Mouse (Mus musculus): Measurements from ENCODE around the gene Mthfd1l. TPM values are rescaled to one million over a fixed set of nuclear protein-coding genes. Genes with fewer than 3 reads are reported as not detected.

Gene Mthfd1l
- polyA plus RNA-seq, 1 experiment, result 12.5 TPM

DNA sequence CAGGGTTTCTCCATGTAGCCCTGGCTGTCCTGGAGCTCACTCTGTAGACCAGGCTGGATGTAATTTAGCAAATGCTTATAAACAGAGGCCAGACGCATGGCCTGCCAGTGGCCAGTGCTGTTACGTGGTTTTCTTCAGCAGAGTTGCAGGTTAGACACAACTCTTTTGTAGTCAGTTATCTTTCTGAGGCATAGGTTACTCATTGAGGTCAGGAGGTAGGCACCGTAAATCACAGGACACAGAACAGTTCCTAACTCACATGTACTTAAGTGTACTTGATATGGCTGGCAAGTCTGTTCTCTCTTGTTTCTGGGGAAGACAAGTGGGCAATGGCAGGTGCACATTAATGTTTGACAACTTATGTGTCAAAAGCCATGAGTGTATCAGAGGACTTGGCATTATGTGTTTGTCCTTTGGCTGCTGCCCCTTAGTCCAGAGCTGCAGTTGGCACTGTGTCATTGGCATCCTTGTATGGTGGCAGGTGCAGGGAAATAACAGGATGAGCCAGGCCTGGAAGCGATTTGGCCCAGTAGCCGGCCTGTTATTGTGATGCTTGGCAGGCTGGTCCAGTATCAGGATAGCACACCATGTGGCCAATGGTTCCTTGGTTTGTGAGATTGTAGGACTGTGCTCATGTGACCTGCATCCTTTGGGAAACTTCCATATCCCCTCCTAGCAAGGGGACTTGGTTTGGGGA, 6.0 kb downstream of the Mthfd1l start:
- 8% methylated on average over 5 of the region's 5 CpGs for WGBS
- peaks cover 29% of the 10 kb centered on the region for H3K4me1 ChIP-seq (ENCODE audit: control insufficient read depth, insufficient read depth, low read length)
- H3K27ac ChIP-seq (ENCODE audit: insufficient read depth, low read length), result peak overlapping the region; percentile 62; the same call in 1 of the 2 replicates

DNA sequence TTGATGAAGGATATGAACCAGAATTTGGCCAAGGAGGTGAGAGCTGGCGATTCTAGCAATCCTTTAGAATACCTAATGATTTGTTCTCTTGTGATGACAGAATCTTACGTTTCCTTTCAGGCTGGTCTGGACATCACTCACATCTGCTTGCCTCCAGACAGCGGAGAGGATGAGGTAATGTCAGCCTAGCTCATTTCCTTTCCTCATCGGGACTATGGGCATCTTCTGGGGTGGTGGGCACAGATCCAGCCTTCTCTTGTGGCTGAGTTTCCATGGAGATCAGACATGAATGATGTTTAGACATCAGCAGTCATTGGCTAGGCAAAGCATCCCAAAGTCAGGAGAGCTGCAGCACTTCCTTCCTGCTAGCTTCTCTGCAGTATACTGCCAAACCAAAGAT, 7.3 kb downstream of the Mthfd1l start:
- 63% methylated on average over 4 of the region's 4 CpGs for WGBS
- Histone ChIP-seq H3K4me1 (ENCODE audit: control insufficient read depth, insufficient read depth, low read length) (peaks cover 24% of the 10 kb centered on the region), H3K27ac (ENCODE audit: insufficient read depth, low read length) (0 out of 2 replicates have a peak overlapping the region, but pooled peaks have one; percentile 16), H3K27me3 (ENCODE audit: control insufficient read depth, insufficient read depth, low read length) (no peaks in the 10 kb centered on the region), H3K4me3 (replicated peaks; ENCODE audit: insufficient read depth, low read depth, low read length) (no peak overlapping the region)
- peak in 1 of 2 experiments; percentile 26 for DNase-seq
- TF ChIP-seq POLR2A (IDR thresholded peaks at IDR 0.05; ENCODE audit: borderline replicate concordance, insufficient read depth, low read length) (no peak), CTCF (IDR thresholded peaks at IDR 0.05; ENCODE audit: borderline replicate concordance, insufficient read depth, low read depth, low read length) (no peak)

More for the DNA sequence above, 6.0 kb downstream of the Mthfd1l start:
- no peak for TF ChIP-seq POLR2A (IDR thresholded peaks at IDR 0.05; ENCODE audit: borderline replicate concordance, insufficient read depth, low read length)
- no peak for TF ChIP-seq CTCF (IDR thresholded peaks at IDR 0.05; ENCODE audit: borderline replicate concordance, insufficient read depth, low read depth, low read length)
- no peak overlapping the region for H3K4me3 ChIP-seq (replicated peaks; ENCODE audit: insufficient read depth, low read depth, low read length)
- H3K27me3 ChIP-seq (ENCODE audit: control insufficient read depth, insufficient read depth, low read length), result no peaks in the 10 kb centered on the region
- peak; percentile 93 to 99 for DNase-seq

DNA sequence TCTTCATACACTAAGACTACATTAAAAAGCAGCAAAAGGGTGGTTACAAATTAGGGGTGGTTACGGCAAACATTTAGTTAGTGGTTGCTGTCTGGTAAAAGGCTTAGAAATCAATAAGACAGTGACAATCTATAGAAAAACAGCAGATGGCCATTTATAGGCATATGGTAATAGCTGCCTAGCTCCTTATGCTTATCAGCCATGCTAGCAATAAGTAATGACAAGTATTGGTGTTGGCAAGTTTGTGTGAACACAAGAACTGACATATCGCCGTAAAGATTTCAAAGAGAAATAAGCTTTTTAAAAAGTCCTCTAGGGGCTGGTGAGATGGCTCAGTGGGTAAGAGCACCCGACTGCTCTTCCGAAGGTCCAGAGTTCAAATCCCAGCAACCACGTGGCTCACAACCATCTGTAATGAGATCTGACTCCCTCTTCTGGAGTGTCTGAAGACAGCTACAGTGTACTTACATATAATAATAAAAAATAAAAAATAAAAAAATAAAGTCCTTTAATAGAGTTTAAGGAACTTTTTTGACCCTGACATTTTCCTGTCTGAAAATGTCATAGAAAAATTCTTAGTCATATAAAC, 17.5 kb downstream of the Mthfd1l start:
- 94% methylated on average over 6 of the region's 6 CpGs for WGBS
- no peak for DNase-seq
- H3K4me3 ChIP-seq (replicated peaks; ENCODE audit: insufficient read depth, low read depth, low read length), result no peak overlapping the region

DNA sequence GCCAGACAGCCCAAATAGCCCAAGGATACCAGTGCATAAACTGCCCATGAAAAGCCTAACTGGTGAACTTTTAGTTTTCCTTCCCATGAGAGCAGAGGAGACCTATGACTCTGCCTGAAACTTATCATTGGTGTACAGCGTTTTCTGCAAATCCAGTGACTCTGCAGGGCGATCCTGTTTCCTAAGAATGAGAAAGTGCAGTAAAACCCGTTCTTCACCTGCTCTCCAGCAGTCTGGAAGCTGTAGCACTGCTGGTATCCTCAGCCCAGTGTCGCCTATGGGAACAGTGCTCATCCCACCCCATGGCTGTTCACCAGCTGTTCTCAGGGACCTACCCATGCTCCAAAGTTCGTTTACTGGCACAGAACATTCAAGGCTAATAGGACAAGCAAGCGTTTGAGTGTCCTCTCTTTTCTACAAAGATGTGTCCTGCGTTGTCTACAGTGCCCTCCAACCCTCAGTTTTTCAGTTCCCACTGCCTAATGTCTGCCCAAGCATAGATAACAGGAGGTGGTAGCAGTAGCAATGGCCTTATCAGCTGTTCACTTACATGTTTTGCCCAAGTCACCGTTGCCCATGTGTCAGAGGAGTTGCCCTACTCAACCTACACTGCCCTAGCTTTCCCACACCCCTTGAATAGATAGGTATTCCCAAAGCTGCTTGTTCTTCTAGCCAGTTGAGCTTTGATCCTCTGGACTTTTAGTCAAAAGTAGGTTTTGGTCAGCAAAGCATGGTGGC, 20.6 kb downstream of the Mthfd1l start:
- H3K4me1 ChIP-seq (ENCODE audit: control insufficient read depth, insufficient read depth, low read length), result no peaks in the 10 kb centered on the region
- 80% methylated on average over 8 of the region's 8 CpGs for WGBS
- no peak overlapping the region for H3K4me3 ChIP-seq (replicated peaks; ENCODE audit: insufficient read depth, low read depth, low read length)
- H3K27me3 ChIP-seq (ENCODE audit: control insufficient read depth, insufficient read depth, low read length), result no peaks in the 10 kb centered on the region
- no peak for DNase-seq
- H3K27ac ChIP-seq (ENCODE audit: insufficient read depth, low read length), result no peak overlapping the region
- TF ChIP-seq POLR2A (IDR thresholded peaks at IDR 0.05; ENCODE audit: borderline replicate concordance, insufficient read depth, low read length) (no peak), CTCF (IDR thresholded peaks at IDR 0.05; ENCODE audit: borderline replicate concordance, insufficient read depth, low read depth, low read length) (no peak)

More for the DNA sequence above, 17.5 kb downstream of the Mthfd1l start:
- no peaks in the 10 kb centered on the region for H3K4me1 ChIP-seq (ENCODE audit: control insufficient read depth, insufficient read depth, low read length)
- TF ChIP-seq POLR2A (IDR thresholded peaks at IDR 0.05; ENCODE audit: borderline replicate concordance, insufficient read depth, low read length) (no peak), CTCF (IDR thresholded peaks at IDR 0.05; ENCODE audit: borderline replicate concordance, insufficient read depth, low read depth, low read length) (no peak)
- H3K27ac ChIP-seq (ENCODE audit: insufficient read depth, low read length), result no peak overlapping the region
- H3K27me3 ChIP-seq (ENCODE audit: control insufficient read depth, insufficient read depth, low read length), result no peaks in the 10 kb centered on the region

DNA sequence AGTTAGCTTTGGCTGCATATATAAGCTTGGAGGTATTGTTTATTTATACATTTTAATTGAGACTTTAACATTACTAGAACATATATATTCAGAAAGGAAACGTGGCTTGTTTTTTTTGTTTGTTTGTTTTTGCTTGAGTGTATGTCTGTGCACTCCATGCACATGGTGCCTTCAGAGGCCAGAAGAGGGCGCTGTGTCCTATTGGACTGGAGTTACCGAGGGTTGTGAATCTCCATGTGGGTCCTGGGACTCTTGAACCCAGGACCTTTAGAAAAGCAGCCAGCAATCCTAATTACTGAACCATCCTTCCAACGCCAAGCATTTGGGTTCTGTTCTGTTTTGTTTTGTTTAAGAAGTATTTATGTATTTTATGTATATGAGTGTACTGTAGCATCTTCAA, 22.4 kb downstream of the Mthfd1l start:
- no peaks in the 10 kb centered on the region for H3K4me1 ChIP-seq (ENCODE audit: control insufficient read depth, insufficient read depth, low read length)
- H3K4me3 ChIP-seq (replicated peaks; ENCODE audit: insufficient read depth, low read depth, low read length), result no peak overlapping the region
- TF ChIP-seq POLR2A (IDR thresholded peaks at IDR 0.05; ENCODE audit: borderline replicate concordance, insufficient read depth, low read length) (no peak), CTCF (IDR thresholded peaks at IDR 0.05; ENCODE audit: borderline replicate concordance, insufficient read depth, low read depth, low read length) (peak; percentile 16; the same call in 1 of the 2 replicates)
- H3K27ac ChIP-seq (ENCODE audit: insufficient read depth, low read length), result no peak overlapping the region
- H3K27me3 ChIP-seq (ENCODE audit: control insufficient read depth, insufficient read depth, low read length), result no peaks in the 10 kb centered on the region
- no peak for DNase-seq
- WGBS, result 91% methylated on average over 4 of the region's 4 CpGs

DNA sequence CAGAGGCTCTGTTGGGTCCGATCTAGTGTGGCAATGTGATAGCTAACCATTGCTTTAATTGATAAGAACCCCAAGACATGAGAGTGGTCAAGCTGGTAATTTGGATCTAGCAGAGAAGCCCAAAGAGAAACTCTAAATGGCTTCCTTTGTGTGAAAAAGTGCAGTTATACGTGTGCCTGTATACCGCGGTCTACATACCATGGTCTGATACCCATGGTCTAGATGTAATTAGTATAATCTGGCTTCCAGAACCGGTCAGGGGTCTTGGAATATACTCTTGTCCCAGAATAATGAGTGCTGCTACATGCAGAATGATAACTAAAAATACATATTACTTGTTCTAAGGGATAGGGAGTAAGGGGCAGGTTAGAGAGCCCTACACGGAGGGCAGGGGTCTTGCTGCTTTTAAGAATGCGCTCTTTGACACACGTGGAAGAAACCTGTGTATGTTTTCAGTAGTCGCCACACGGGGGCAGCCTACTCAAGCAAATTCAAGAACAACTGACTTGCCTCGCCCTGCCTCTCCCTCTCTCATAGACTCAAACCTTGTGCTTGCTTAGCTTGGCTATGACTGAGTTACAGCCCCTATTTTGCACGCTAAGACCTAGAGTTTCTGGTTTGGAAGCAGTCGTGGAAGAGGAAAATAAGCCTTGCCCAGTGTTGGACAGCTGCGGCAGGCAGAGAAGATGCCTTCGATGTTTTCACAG, 23.4 kb downstream of the Mthfd1l start:
- TF ChIP-seq CTCF (IDR thresholded peaks at IDR 0.05; ENCODE audit: borderline replicate concordance, insufficient read depth, low read depth, low read length), result peak; percentile 85
- no peak for TF ChIP-seq POLR2A (IDR thresholded peaks at IDR 0.05; ENCODE audit: borderline replicate concordance, insufficient read depth, low read length)
- H3K27ac ChIP-seq (ENCODE audit: insufficient read depth, low read length), result no peak overlapping the region
- no peaks in the 10 kb centered on the region for H3K4me1 ChIP-seq (ENCODE audit: control insufficient read depth, insufficient read depth, low read length)
- H3K27me3 ChIP-seq (ENCODE audit: control insufficient read depth, insufficient read depth, low read length), result no peaks in the 10 kb centered on the region
- H3K4me3 ChIP-seq (replicated peaks; ENCODE audit: insufficient read depth, low read depth, low read length), result no peak overlapping the region
- 48% methylated on average over 15 of the region's 15 CpGs for WGBS
- DNase-seq, result peak; percentile 57 to 67

DNA sequence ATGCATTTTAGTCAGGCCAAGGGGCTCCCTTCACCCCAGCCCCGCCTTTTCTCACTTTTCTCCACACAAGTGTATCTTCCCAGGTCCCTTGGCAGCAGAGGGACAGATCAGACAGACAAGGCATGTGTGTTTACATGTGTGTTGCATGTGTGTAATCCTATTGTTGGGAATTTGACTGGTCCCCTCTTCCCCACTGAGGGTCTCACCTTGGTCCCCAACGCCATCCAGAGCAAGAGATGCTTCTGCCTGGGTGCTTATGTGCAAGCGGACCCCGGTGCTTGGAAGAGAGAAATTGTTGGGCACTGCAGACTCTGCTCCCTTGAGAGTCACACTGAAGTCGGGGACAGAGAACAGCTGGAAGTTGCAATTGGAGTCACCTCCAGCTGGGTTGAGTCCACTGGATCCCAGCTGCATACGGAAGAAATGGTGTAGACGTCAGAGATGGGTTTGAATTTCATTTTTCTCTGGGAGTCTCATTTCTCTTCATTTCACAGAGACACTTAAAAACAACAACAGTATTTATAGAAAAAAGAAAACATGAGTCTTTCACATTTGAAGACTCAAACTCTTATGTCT, 25.0 kb downstream of the Mthfd1l start:
- WGBS, result 81% methylated on average over 7 of the region's 7 CpGs
- no peaks in the 10 kb centered on the region for H3K27me3 ChIP-seq (ENCODE audit: control insufficient read depth, insufficient read depth, low read length)
- no peak for DNase-seq
- H3K4me1 ChIP-seq (ENCODE audit: control insufficient read depth, insufficient read depth, low read length), result no peaks in the 10 kb centered on the region
- TF ChIP-seq CTCF (IDR thresholded peaks at IDR 0.05; ENCODE audit: borderline replicate concordance, insufficient read depth, low read depth, low read length) (no peak), POLR2A (IDR thresholded peaks at IDR 0.05; ENCODE audit: borderline replicate concordance, insufficient read depth, low read length) (no peak)
- H3K27ac ChIP-seq (ENCODE audit: insufficient read depth, low read length), result no peak overlapping the region
- H3K4me3 ChIP-seq (replicated peaks; ENCODE audit: insufficient read depth, low read depth, low read length), result no peak overlapping the region
